Mouse (Mus musculus): ENCODE data around the gene Vmn1r90. TPM values are rescaled to one million over a fixed set of nuclear protein-coding genes. Genes with fewer than 3 reads are reported as not detected.
"Not testable (repeated sequence)": the region's sequence is repeated elsewhere in the genome, so short reads cannot be mapped to it uniquely, and the experiment has no call there.

The Vmn1r90 gene
- total RNA-seq (2021) = under 1 TPM in 1 of 2 experiments, not detected in 1; 0.19 TPM

DNA sequence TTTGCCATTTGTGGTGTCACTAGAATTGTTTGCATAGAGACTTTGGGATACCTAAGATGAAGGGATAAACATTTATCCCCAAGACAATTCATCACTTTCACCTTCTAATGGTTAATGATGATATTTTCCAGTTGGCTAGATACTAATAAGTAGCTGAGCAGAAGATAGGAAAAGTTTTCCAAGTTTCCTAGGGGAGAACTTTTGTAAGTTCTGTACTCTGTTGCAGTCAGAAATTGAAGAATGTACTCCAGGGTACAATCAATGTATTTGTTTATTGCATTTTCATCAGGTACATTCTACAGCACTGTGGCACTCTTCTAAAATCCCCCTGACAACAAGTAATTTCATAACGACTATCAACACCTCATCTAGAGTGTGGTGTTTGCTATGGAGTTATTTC lies at the start of gene Vmn1r90:
TSS of gene Vmn1r90 (minus strand) at position 101 of the 400 bp plus-strand sequence.
- DNase-seq = no peak
- intact Hi-C loops (cut with DNase I) = no loop called here

DNA sequence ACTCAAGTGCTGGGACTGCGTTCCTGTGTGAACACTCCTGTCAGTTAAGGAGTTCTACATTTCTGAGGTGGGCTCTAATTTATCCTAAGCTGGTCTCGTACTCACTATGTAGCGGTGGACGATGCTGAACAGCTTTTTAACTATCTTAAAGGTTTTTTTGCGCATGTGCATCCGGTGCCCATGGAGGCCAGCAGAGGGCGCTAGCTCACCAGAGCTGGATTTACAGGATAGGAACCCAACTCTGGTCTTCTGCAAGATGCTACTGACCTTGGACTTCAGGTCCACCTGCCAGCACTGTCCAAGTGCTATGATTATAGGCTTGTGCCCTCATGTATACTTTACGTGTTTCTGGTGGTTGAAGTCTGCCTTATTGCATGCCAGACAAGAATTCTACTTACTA lies 29.7 kb upstream of the Vmn1r90 start:
- DNase-seq; intact Hi-C loops (cut with DNase I): not testable (repeated sequence)

- no peak for DNase-seq
- intact Hi-C loops (cut with DNase I) = no loop called here
Observed at GRCm38 (mm10) chr7:14552284-14552683, 11.0 kb downstream of the Vmn1r90 start.

DNA sequence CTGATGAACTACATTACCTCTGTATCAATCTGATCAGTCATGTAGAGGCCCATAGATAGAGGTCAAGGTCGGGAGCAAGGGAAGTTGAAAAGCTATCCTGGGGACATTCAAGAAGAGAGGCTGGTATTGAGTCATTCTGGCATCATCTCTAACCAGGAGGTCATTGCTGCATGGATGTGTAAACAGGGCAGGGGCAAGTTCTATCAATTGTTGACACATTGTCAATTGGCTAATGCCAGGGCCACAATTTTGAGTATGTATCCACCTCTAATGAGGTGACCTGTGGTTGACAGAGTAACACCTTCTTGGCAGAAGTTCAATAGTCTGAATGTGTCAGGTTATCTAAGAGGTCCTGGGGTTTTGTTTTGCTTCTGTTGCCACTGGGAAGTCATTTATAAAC lies 38.0 kb downstream of the Vmn1r90 start:
- no peak for DNase-seq
- intact Hi-C loops (cut with DNase I) = no loop called here

GRCm38 (mm10) chr7:14522636-14523035 lies 40.7 kb downstream of the Vmn1r90 start:
- intact Hi-C loops (cut with DNase I) = no loop called here

GRCm38 (mm10) chr7:14518301-14518700 lies 45.0 kb downstream of the Vmn1r90 start:
- intact Hi-C loops (cut with DNase I) = no loop called here
- DNase-seq = no peak

More at GRCm38 (mm10) chr7:14522636-14523035, 40.7 kb downstream of the Vmn1r90 start:
- DNase-seq = no peak

Other genes starting within 250 kb of the Vmn1r90 start
- not detected for gene Obox8, start 229.9 kb downstream of the Vmn1r90 start, total RNA-seq (2021)
- not detected for gene Sult2a8, start 116.7 kb downstream of the Vmn1r90 start, total RNA-seq (2021)
- not detected for gene Sult2a7, start 69.3 kb downstream of the Vmn1r90 start, total RNA-seq (2021)
- not detected for gene Obox7, start 96.0 kb upstream of the Vmn1r90 start, total RNA-seq (2021)